In genomic region chr4:40193461-40193860, GRCm38 (mm10) we compare ENCODE assay signal across 24 mouse cellular contexts. TPM values are rescaled to one million over a fixed set of nuclear protein-coding genes. Genes with fewer than 3 reads are reported as not detected.
A peak's percentile ranks its signal among the peaks of the same experiment; 100 is the strongest.
DNase-seq lines count a peak whose midpoint lies in the region; ATAC-seq and TF ChIP-seq lines count a peak whose summit lies in the region.
"Had no signal": no experiment of that assay in that cellular context is flagged by ENCODE, and none has a peak within 500 bp of the region (broad histone marks: within the 10 kb centered on the region; RNA-seq: fewer than 3 reads in every experiment).

No protein-coding gene starts in this region.

- no peak overlapping the region for H3K4me2 ChIP-seq in kidney, embryonic 16.5 days (replicated peaks; ENCODE audit: low read depth, low read length)
- no peak overlapping the region for H3K4me2 ChIP-seq in kidney, embryonic 14.5 days (replicated peaks; ENCODE audit: low read depth, low read length)
- H3K4me2 ChIP-seq in forebrain, embryonic 15.5 days (replicated peaks) = no peak overlapping the region
- H3K4me2 ChIP-seq: embryonic facial prominence, embryonic 13.5 days; embryonic facial prominence, embryonic 15.5 days; forebrain, embryonic 12.5 days had no signal

- H3K27ac ChIP-seq in kidney, adult 2 months (ENCODE audit: insufficient read depth, low read depth, low read length) = peak overlapping the region; percentile 15; the same call in 1 of the 2 replicates
- no peak overlapping the region for H3K27ac ChIP-seq in kidney, embryonic 16.5 days (ENCODE audit: low read length)
- no peak overlapping the region for H3K27ac ChIP-seq in kidney, embryonic 14.5 days (ENCODE audit: low read depth, low read length)
- H3K27ac ChIP-seq in forebrain, embryonic 15.5 days (replicated peaks) = no peak overlapping the region
- H3K27ac ChIP-seq: embryonic facial prominence, embryonic 13.5 days; embryonic facial prominence, embryonic 15.5 days; forebrain, embryonic 10.5 days; forebrain, embryonic 12.5 days had no signal

- no peak overlapping the region for H3K4me3 ChIP-seq in kidney, adult 2 months (ENCODE audit: insufficient read depth, low read depth, low read length)
- no peak overlapping the region for H3K4me3 ChIP-seq in kidney, embryonic 16.5 days (ENCODE audit: low read length)
- no peak overlapping the region for H3K4me3 ChIP-seq in kidney, embryonic 14.5 days (ENCODE audit: low read length)
- no peak overlapping the region for H3K4me3 ChIP-seq in forebrain, embryonic 15.5 days
- H3K4me3 ChIP-seq: embryonic facial prominence, embryonic 13.5 days; embryonic facial prominence, embryonic 15.5 days; erythroblast, embryonic 14.5 days; forebrain, embryonic 10.5 days; forebrain, embryonic 12.5 days had no signal

- H3K27me3 ChIP-seq in kidney, adult 2 months (replicated peaks; ENCODE audit: control insufficient read depth, insufficient read depth, low read length) = no peaks in the 10 kb centered on the region
- no peaks in the 10 kb centered on the region for H3K27me3 ChIP-seq in kidney, embryonic 16.5 days (ENCODE audit: insufficient read depth, low read length)
- H3K27me3 ChIP-seq in kidney, embryonic 14.5 days (ENCODE audit: control insufficient read depth, insufficient read depth, low read length) = no peaks in the 10 kb centered on the region
- no peaks in the 10 kb centered on the region for H3K27me3 ChIP-seq in forebrain, embryonic 15.5 days
- H3K27me3 ChIP-seq: embryonic facial prominence, embryonic 13.5 days; embryonic facial prominence, embryonic 15.5 days; forebrain, embryonic 12.5 days had no signal

- H3K36me3 ChIP-seq in kidney, adult 2 months (ENCODE audit: control insufficient read depth, insufficient read depth, low read length) = no peaks in the 10 kb centered on the region; the same call in 1 of the 2 replicates
- H3K36me3 ChIP-seq in kidney, embryonic 16.5 days (ENCODE audit: insufficient read depth, low read length) = peaks cover 68% of the 10 kb centered on the region
- H3K36me3 ChIP-seq in kidney, embryonic 14.5 days (ENCODE audit: control insufficient read depth, insufficient read depth, low read length) = peaks cover 61% of the 10 kb centered on the region
- H3K36me3 ChIP-seq in forebrain, embryonic 15.5 days = peaks cover 54% of the 10 kb centered on the region

- no peaks in the 10 kb centered on the region; the same call in 1 of the 2 replicates for H3K4me1 ChIP-seq in kidney, adult 2 months (ENCODE audit: control insufficient read depth, insufficient read depth, low read length)
- H3K4me1 ChIP-seq in kidney, embryonic 16.5 days (ENCODE audit: insufficient read depth, low read length) = no peaks in the 10 kb centered on the region
- H3K4me1 ChIP-seq in kidney, embryonic 14.5 days (ENCODE audit: control insufficient read depth, insufficient read depth, low read length) = no peaks in the 10 kb centered on the region
- H3K4me1 ChIP-seq in forebrain, embryonic 15.5 days = no peaks in the 10 kb centered on the region
- H3K4me1 ChIP-seq: embryonic facial prominence, embryonic 13.5 days; embryonic facial prominence, embryonic 15.5 days; forebrain, embryonic 10.5 days; forebrain, embryonic 12.5 days had no signal

- no peaks in the 10 kb centered on the region for H3K9me3 ChIP-seq in kidney, embryonic 16.5 days (ENCODE audit: low read length)
- H3K9me3 ChIP-seq in kidney, embryonic 14.5 days (ENCODE audit: control insufficient read depth, low read length) = no peaks in the 10 kb centered on the region
- no peaks in the 10 kb centered on the region for H3K9me3 ChIP-seq in forebrain, embryonic 15.5 days
- H3K9me3 ChIP-seq: embryonic facial prominence, embryonic 13.5 days; embryonic facial prominence, embryonic 15.5 days; forebrain, embryonic 10.5 days; forebrain, embryonic 12.5 days had no signal

- ATAC-seq in kidney, embryonic 16.5 days (ENCODE audit: low FRiP score, low TSS enrichment) = no peak
- ATAC-seq in kidney, embryonic 14.5 days (ENCODE audit: low FRiP score, low TSS enrichment) = no peak
- no peak for ATAC-seq in forebrain, embryonic 15.5 days (replicated peaks)
- ATAC-seq: forebrain, embryonic 14.5 days; forebrain, postnatal 0 days had no signal

- TF ChIP-seq CTCF in kidney, adult 2 months (conservative IDR thresholded peaks at IDR 0.05; ENCODE audit: insufficient read depth, insufficient read length, low read depth, low read length) = no peak

- TF ChIP-seq POLR2A in kidney, adult 2 months (IDR thresholded peaks at IDR 0.05; ENCODE audit: low read depth, low read length) = no peak

- peak; percentile 55 for DNase-seq in kidney, adult 2 months
- peak; percentile 33 for DNase-seq in kidney, postnatal 10 days
- peak; percentile 36 to 68 for DNase-seq in kidney, postnatal 25 days
- no peak for DNase-seq in kidney, adult 18-20 months
- peak; percentile 42 to 53 for DNase-seq in kidney, postnatal 36 days
- DNase-seq: adrenal gland, adult 2 months; adrenal gland, postnatal 10 days; adrenal gland, postnatal 25 days; cerebellum, adult 11-12 months; cerebellum, adult 2 months; cerebellum, adult 9-10 months; cerebellum, postnatal 10 days; cerebellum, postnatal 25 days; embryo, embryonic 11 days; forebrain, postnatal 0 days had no signal

- WGBS in kidney, adult 2 months = 53% methylated on average over 9 of the region's 9 CpGs
- WGBS in kidney, embryonic 16.5 days = 81% methylated on average over 9 of the region's 9 CpGs
- WGBS in kidney, embryonic 14.5 days = 81% methylated on average over 9 of the region's 9 CpGs
- WGBS in forebrain, embryonic 15.5 days = 60% methylated on average over 9 of the region's 9 CpGs

- no peak overlapping the region for H3K9ac ChIP-seq in kidney, embryonic 16.5 days (replicated peaks; ENCODE audit: low read length)
- H3K9ac ChIP-seq in kidney, embryonic 14.5 days (ENCODE audit: low read depth, low read length) = no peak overlapping the region
- H3K9ac ChIP-seq in forebrain, embryonic 15.5 days (replicated peaks) = no peak overlapping the region
- H3K9ac ChIP-seq: embryonic facial prominence, embryonic 13.5 days; embryonic facial prominence, embryonic 15.5 days; forebrain, embryonic 12.5 days; forebrain, postnatal 0 days had no signal

RNA-seq across cellular contexts. Expression of gene Ddx58, which starts 46.2 kb away (rescaled TPM):
- 14.5 and 19.4 TPM in 2 replicates for polyA plus RNA-seq in kidney, adult 2 months (2012; rRNA removed)
- 7.8 and 12.3 TPM in 2 replicates for polyA plus RNA-seq in kidney, embryonic 16.5 days (2015; fragmentation: Nextera tagmentation; extraction: Ambion mirVana)
- 10.2 and 12.2 TPM in 2 replicates for polyA plus RNA-seq in kidney, embryonic 14.5 days (2014; fragmentation: Nextera tagmentation; extraction: Ambion mirVana)
- polyA plus RNA-seq in forebrain, embryonic 15.5 days (2015; fragmentation: Nextera tagmentation; extraction: Ambion mirVana) = 2.7 and 3.2 TPM in 2 replicates

RNA-seq across cellular contexts. Expression of gene Aco1, which starts 50.6 kb away (rescaled TPM):
- polyA plus RNA-seq in kidney, adult 2 months (2012; rRNA removed) = 179 and 182 TPM in 2 replicates
- polyA plus RNA-seq in kidney, embryonic 16.5 days (2015; fragmentation: Nextera tagmentation; extraction: Ambion mirVana) = 89.4 and 91.0 TPM in 2 replicates
- 32.6 and 72.8 TPM in 2 replicates for polyA plus RNA-seq in kidney, embryonic 14.5 days (2014; fragmentation: Nextera tagmentation; extraction: Ambion mirVana)
- polyA plus RNA-seq in forebrain, embryonic 15.5 days (2015; fragmentation: Nextera tagmentation; extraction: Ambion mirVana) = 51.8 and 53.0 TPM in 2 replicates
